Comparison of ENCODE assay signal across 8 mouse cellular contexts in the genomic region with DNA sequence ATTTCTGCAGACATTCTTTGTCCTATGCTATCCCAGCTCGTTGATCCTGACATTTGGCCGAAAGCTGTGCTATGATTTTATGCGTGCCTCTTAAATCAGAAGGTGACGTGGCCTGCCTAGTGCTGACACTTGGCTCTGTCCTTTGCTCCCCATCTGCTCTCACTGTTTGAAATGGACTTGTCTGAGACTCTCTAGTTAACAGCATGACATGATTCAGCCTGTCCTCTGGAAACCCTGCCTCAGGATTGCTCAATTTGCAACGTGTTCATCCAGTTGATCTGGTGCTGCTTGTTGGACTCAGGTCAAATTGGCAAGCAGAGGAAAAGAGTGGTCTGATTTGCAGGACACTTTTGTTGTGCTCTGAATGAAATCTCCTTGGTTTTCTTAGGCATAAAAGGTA. TPM values are rescaled to one million over a fixed set of nuclear protein-coding genes. Genes with fewer than 3 reads are reported as not detected.
DNase-seq lines count a peak whose midpoint lies in the region; ATAC-seq and TF ChIP-seq lines count a peak whose summit lies in the region.

No protein-coding gene starts in this region.

- H3K9ac ChIP-seq in midbrain, postnatal 0 days (replicated peaks; ENCODE audit: low read length, poor library complexity, severe bottlenecking) = no peak overlapping the region
- no peak overlapping the region for H3K9ac ChIP-seq in midbrain, embryonic 11.5 days (ENCODE audit: low read length)
- H3K9ac ChIP-seq in intestine, postnatal 0 days (ENCODE audit: low read depth, low read length) = no peak overlapping the region

- H3K79me2 ChIP-seq in myocyte (ENCODE audit: control insufficient read depth, insufficient read depth) = no peaks in the 10 kb centered on the region

- H3K4me1 ChIP-seq in midbrain, postnatal 0 days (ENCODE audit: insufficient read depth, low read length) = no peaks in the 10 kb centered on the region
- no peaks in the 10 kb centered on the region for H3K4me1 ChIP-seq in midbrain, embryonic 11.5 days (ENCODE audit: control insufficient read depth, insufficient read depth, low read length)
- no peaks in the 10 kb centered on the region for H3K4me1 ChIP-seq in intestine, postnatal 0 days (replicated peaks; ENCODE audit: control insufficient read depth, insufficient read depth, low read length)

- no peak overlapping the region for H3ac ChIP-seq in myocyte (ENCODE audit: control insufficient read depth, insufficient read length)

- H3K4me2 ChIP-seq in midbrain, postnatal 0 days (ENCODE audit: low read depth, low read length, poor library complexity, severe bottlenecking) = no peak overlapping the region
- H3K4me2 ChIP-seq in midbrain, embryonic 11.5 days = no peak overlapping the region
- H3K4me2 ChIP-seq in intestine, postnatal 0 days (replicated peaks; ENCODE audit: low read depth) = no peak overlapping the region
- no peak overlapping the region for H3K4me2 ChIP-seq in myocyte (ENCODE audit: low read depth)

- TF ChIP-seq POLR2A in myocyte (IDR thresholded peaks at IDR 0.05; ENCODE audit: insufficient read length, low read depth) = no peak

- no peak for TF ChIP-seq CTCF in midbrain, postnatal 0 days (IDR thresholded peaks at IDR 0.05)
- no peak for TF ChIP-seq CTCF in intestine, postnatal 0 days (IDR thresholded peaks at IDR 0.05; ENCODE audit: low read depth)

- 81% methylated on average over 5 of the region's 5 CpGs for WGBS in midbrain, postnatal 0 days
- 93% methylated on average over 5 of the region's 5 CpGs for WGBS in midbrain, embryonic 11.5 days
- WGBS in intestine, postnatal 0 days = 58% methylated on average over 5 of the region's 5 CpGs

- no peak overlapping the region for H3K4me3 ChIP-seq in midbrain, postnatal 0 days (ENCODE audit: low read depth, low read length)
- no peak overlapping the region for H3K4me3 ChIP-seq in midbrain, embryonic 11.5 days (ENCODE audit: low read depth, low read length)
- no peak overlapping the region for H3K4me3 ChIP-seq in intestine, postnatal 0 days (ENCODE audit: low read depth, low read length)
- H3K4me3 ChIP-seq in myocyte = no peak overlapping the region

- peak; percentile 84; the same call in 1 of the 2 replicates for ATAC-seq in midbrain, postnatal 0 days (ENCODE audit: low FRiP score)
- no peak for ATAC-seq in midbrain, embryonic 11.5 days (ENCODE audit: low FRiP score)
- 0 out of 2 replicates have a peak, but pooled peaks have one; percentile 45 for ATAC-seq in intestine, postnatal 0 days
- no peak for ATAC-seq in megakaryocyte-erythroid progenitor cell, adult 5-6 weeks (replicated peaks; ENCODE audit: low FRiP score, low TSS enrichment, poor library complexity, severe bottlenecking)

- no peak overlapping the region for H3K27ac ChIP-seq in midbrain, postnatal 0 days (ENCODE audit: low read depth, low read length)
- no peak overlapping the region for H3K27ac ChIP-seq in midbrain, embryonic 11.5 days (ENCODE audit: low read depth, low read length)
- no peak overlapping the region for H3K27ac ChIP-seq in intestine, postnatal 0 days (ENCODE audit: low read depth, low read length)

- DNase-seq in midbrain, postnatal 0 days (ENCODE audit: low spot score) = peak; percentile 75
- no peak for DNase-seq in midbrain, embryonic 11.5 days (ENCODE audit: low spot score, missing footprints)
- peak; percentile 53 to 64 for DNase-seq in cerebellum, postnatal 36 days
- DNase-seq in spleen, postnatal 14 days (ENCODE audit: low spot score in 2 of 2) = no peak
- no peak for DNase-seq in left cerebral cortex, adult 8-10 months (ENCODE audit: low spot score in 2 of 2)

- H3K36me3 ChIP-seq in midbrain, postnatal 0 days (ENCODE audit: insufficient read depth, low read length) = no peaks in the 10 kb centered on the region
- no peaks in the 10 kb centered on the region for H3K36me3 ChIP-seq in midbrain, embryonic 11.5 days (ENCODE audit: control insufficient read depth, insufficient read depth, low read length)
- H3K36me3 ChIP-seq in intestine, postnatal 0 days (ENCODE audit: control insufficient read depth, insufficient read depth) = no peaks in the 10 kb centered on the region
- no peaks in the 10 kb centered on the region for H3K36me3 ChIP-seq in myocyte (ENCODE audit: control insufficient read depth, insufficient read depth)

- H3K27me3 ChIP-seq in midbrain, postnatal 0 days (ENCODE audit: insufficient read depth, low read length) = no peaks in the 10 kb centered on the region
- no peaks in the 10 kb centered on the region for H3K27me3 ChIP-seq in midbrain, embryonic 11.5 days (ENCODE audit: control insufficient read depth, insufficient read depth, low read length)
- no peaks in the 10 kb centered on the region for H3K27me3 ChIP-seq in intestine, postnatal 0 days (replicated peaks; ENCODE audit: control insufficient read depth, insufficient read depth, low read length)
- H3K27me3 ChIP-seq in myocyte (ENCODE audit: control insufficient read depth, insufficient read depth, insufficient read length) = no peaks in the 10 kb centered on the region

- H3K9me3 ChIP-seq in midbrain, postnatal 0 days (ENCODE audit: low read length) = no peaks in the 10 kb centered on the region
- no peaks in the 10 kb centered on the region for H3K9me3 ChIP-seq in midbrain, embryonic 11.5 days (ENCODE audit: control insufficient read depth, low read length)
- H3K9me3 ChIP-seq in intestine, postnatal 0 days (ENCODE audit: control insufficient read depth) = no peaks in the 10 kb centered on the region

TF ChIP-seq in myocyte, 11 proteins besides CTCF, POLR2A, EP300 and RAD21:
- 0 out of 2 replicates have a peak, but pooled peaks have one; percentile 21 for TF ChIP-seq CEBPB (IDR thresholded peaks at IDR 0.05; ENCODE audit: insufficient read depth, poor library complexity, severe bottlenecking)
- TF ChIP-seq USF1 (IDR thresholded peaks at IDR 0.05; ENCODE audit: low read depth) = no peak
TF ChIP-seq in myocyte: peak in this region for 1.

RNA-seq across cellular contexts. Expression of a gene that starts 57.7 kb away (rescaled TPM):
- 6.5 and 7.8 TPM in 2 replicates for total RNA-seq in midbrain, postnatal 0 days (2014; rRNA removed)
- 3.6 and 4.1 TPM in 2 replicates for polyA plus RNA-seq in midbrain, postnatal 0 days (2015; fragmentation: Nextera tagmentation; extraction: Ambion mirVana)
- 2.8 and 4.5 TPM in 2 replicates for polyA plus RNA-seq in midbrain, embryonic 11.5 days (2014; fragmentation: Nextera tagmentation; extraction: Ambion mirVana)
- 2.8 and 3.3 TPM in 2 replicates for polyA plus RNA-seq in intestine, postnatal 0 days (2015; fragmentation: Nextera tagmentation; extraction: Ambion mirVana)
- polyA plus RNA-seq in myocyte (2012; fragmentation: generic; extraction: Trizol) = 0.05 TPM
- total RNA-seq in megakaryocyte-erythroid progenitor cell, adult 5-6 weeks (2014; fragmentation: Nextera tagmentation) = 0.04 TPM in 1 of 2 replicates, not detected in the other
- 0.19 TPM in 1 of 2 replicates, not detected in the other for total RNA-seq in megakaryocyte-erythroid progenitor cell, adult 5-6 weeks (2017)
- 1 to 10 TPM; 1.8 to 2.8 (median 2.7) TPM for total RNA-seq in left cerebral cortex, adult 8-10 months (2022)

Comparison
In these comparisons a context has a peak if more than half of its experiments do, and no peak if none do; other contexts are left out.
1. ATAC-seq: peak in midbrain, postnatal 0 days (single experiment) and intestine, postnatal 0 days (single experiment); none in midbrain, embryonic 11.5 days (single experiment) and megakaryocyte-erythroid progenitor cell, adult 5-6 weeks (single experiment).
2. DNase-seq: peak in midbrain, postnatal 0 days (single experiment) and cerebellum, postnatal 36 days (2 of 2); none in midbrain, embryonic 11.5 days (single experiment), spleen, postnatal 14 days (0 of 2) and left cerebral cortex, adult 8-10 months (0 of 2).